In the genomic region with DNA sequence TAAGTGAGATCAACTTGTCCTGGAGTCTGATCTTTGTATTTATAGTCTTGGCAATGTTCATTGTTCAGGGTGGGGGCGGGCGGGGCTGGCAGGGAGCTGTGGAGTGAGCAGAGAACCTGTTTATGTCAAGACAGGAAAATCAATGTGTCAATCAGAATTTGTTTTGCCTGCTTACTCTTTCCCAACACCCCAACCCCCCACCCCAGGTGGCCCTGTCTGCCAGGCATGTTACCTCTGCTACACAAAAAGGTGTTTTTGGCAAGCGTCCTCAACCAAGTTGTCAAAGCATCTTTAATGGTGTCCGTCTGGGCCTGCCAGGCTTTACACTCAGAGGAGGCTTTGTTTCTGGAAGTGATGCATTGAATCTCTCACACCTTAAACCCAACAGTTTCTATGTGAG, we compare ENCODE assay signal across 27 mouse cellular contexts. TPM values are rescaled to one million over a fixed set of nuclear protein-coding genes. Genes with fewer than 3 reads are reported as not detected.
DNase-seq lines count a peak whose midpoint lies in the region; ATAC-seq lines count a peak whose summit lies in the region.
"Had no signal": no experiment of that assay in that cellular context is flagged by ENCODE, and none has a peak within 500 bp of the region (broad histone marks: within the 10 kb centered on the region; RNA-seq: fewer than 3 reads in every experiment).

No protein-coding gene starts in this region.

- H3K27ac ChIP-seq in forebrain, embryonic 16.5 days (ENCODE audit: low read length) = no peak overlapping the region
- no peak overlapping the region for H3K27ac ChIP-seq in forebrain, embryonic 10.5 days
- no peak overlapping the region for H3K27ac ChIP-seq in midbrain, embryonic 11.5 days (ENCODE audit: low read depth, low read length)
- H3K27ac ChIP-seq in midbrain, embryonic 16.5 days (ENCODE audit: low read length) = no peak overlapping the region
- no peak overlapping the region; the same call in 1 of the 2 replicates for H3K27ac ChIP-seq in embryonic facial prominence, embryonic 13.5 days
- no peak overlapping the region for H3K27ac ChIP-seq in midbrain, embryonic 14.5 days (replicated peaks; ENCODE audit: low read depth, low read length)
- no peak overlapping the region for H3K27ac ChIP-seq in heart, embryonic 10.5 days
- H3K27ac ChIP-seq: hindbrain, embryonic 13.5 days; limb, embryonic 12.5 days; liver, embryonic 13.5 days; neural tube, embryonic 12.5 days had no signal

- no peaks in the 10 kb centered on the region for H3K9me3 ChIP-seq in forebrain, embryonic 16.5 days (ENCODE audit: control insufficient read depth, low read length)
- H3K9me3 ChIP-seq in forebrain, embryonic 10.5 days = no peaks in the 10 kb centered on the region
- no peaks in the 10 kb centered on the region for H3K9me3 ChIP-seq in midbrain, embryonic 11.5 days (ENCODE audit: control insufficient read depth, low read length)
- H3K9me3 ChIP-seq in midbrain, embryonic 16.5 days (replicated peaks; ENCODE audit: control insufficient read depth, low read length, poor library complexity, severe bottlenecking) = no peaks in the 10 kb centered on the region
- no peaks in the 10 kb centered on the region for H3K9me3 ChIP-seq in embryonic facial prominence, embryonic 13.5 days
- H3K9me3 ChIP-seq in midbrain, embryonic 14.5 days (ENCODE audit: control insufficient read depth, low read length) = no peaks in the 10 kb centered on the region
- no peaks in the 10 kb centered on the region for H3K9me3 ChIP-seq in heart, embryonic 10.5 days
- H3K9me3 ChIP-seq: hindbrain, embryonic 13.5 days; limb, embryonic 12.5 days; liver, embryonic 13.5 days; neural tube, embryonic 12.5 days had no signal

- no peak overlapping the region for H3K4me3 ChIP-seq in forebrain, embryonic 16.5 days (replicated peaks; ENCODE audit: low read length)
- H3K4me3 ChIP-seq in forebrain, embryonic 10.5 days = no peak overlapping the region
- no peak overlapping the region for H3K4me3 ChIP-seq in midbrain, embryonic 11.5 days (ENCODE audit: low read depth, low read length)
- no peak overlapping the region for H3K4me3 ChIP-seq in midbrain, embryonic 16.5 days (ENCODE audit: low read depth, low read length)
- H3K4me3 ChIP-seq in embryonic facial prominence, embryonic 13.5 days = no peak overlapping the region
- H3K4me3 ChIP-seq in midbrain, embryonic 14.5 days (replicated peaks; ENCODE audit: low read depth, low read length) = no peak overlapping the region
- no peak overlapping the region for H3K4me3 ChIP-seq in heart, embryonic 10.5 days
- H3K4me3 ChIP-seq: hindbrain, embryonic 13.5 days; limb, embryonic 12.5 days; liver, embryonic 13.5 days; myocyte; neural tube, embryonic 12.5 days had no signal

- DNase-seq in forebrain, embryonic 10.5 days (ENCODE audit: extremely low spot score, low spot score) = no peak
- no peak for DNase-seq in midbrain, embryonic 11.5 days (ENCODE audit: low spot score, missing footprints)
- no peak for DNase-seq in midbrain, embryonic 14.5 days
- DNase-seq in heart, embryonic 10.5 days (ENCODE audit: low spot score) = no peak
- DNase-seq: adrenal gland, postnatal 25 days; B cell, adult 2 months; cerebellum, adult 18-20 months; cerebellum, postnatal 14 days; gastrocnemius, postnatal 14 days; heart, adult 11 months; heart, postnatal 36 days; kidney, postnatal 14 days; layer of hippocampus, adult 9-11 months; liver, embryonic 13.5 days; lung, embryonic 14.5 days; lung, postnatal 14 days; right cerebral cortex, postnatal 4 days; thymus, postnatal 4 days had no signal

- H3K9ac ChIP-seq in forebrain, embryonic 16.5 days (replicated peaks; ENCODE audit: low read depth, low read length) = no peak overlapping the region
- H3K9ac ChIP-seq in midbrain, embryonic 11.5 days (ENCODE audit: low read length) = no peak overlapping the region
- H3K9ac ChIP-seq in midbrain, embryonic 16.5 days (ENCODE audit: low read depth, low read length) = no peak overlapping the region
- H3K9ac ChIP-seq in embryonic facial prominence, embryonic 13.5 days = no peak overlapping the region
- no peak overlapping the region for H3K9ac ChIP-seq in midbrain, embryonic 14.5 days (replicated peaks; ENCODE audit: low read length)
- H3K9ac ChIP-seq: hindbrain, embryonic 13.5 days; limb, embryonic 12.5 days; liver, embryonic 13.5 days; lung, embryonic 14.5 days; neural tube, embryonic 12.5 days had no signal

- WGBS in forebrain, embryonic 16.5 days = 49% methylated on average over 4 of the region's 4 CpGs
- WGBS in forebrain, embryonic 10.5 days = 87% methylated on average over 4 of the region's 4 CpGs
- 60% methylated on average over 4 of the region's 4 CpGs for WGBS in midbrain, embryonic 11.5 days
- 50% methylated on average over 4 of the region's 4 CpGs for WGBS in midbrain, embryonic 16.5 days
- WGBS in embryonic facial prominence, embryonic 13.5 days = 82% methylated on average over 4 of the region's 4 CpGs
- 33% methylated on average over 4 of the region's 4 CpGs for whole genome bisulfite sequencing in midbrain, embryonic 14.5 days
- 83% methylated on average over 4 of the region's 4 CpGs for WGBS in heart, embryonic 10.5 days

- peaks cover 7% of the 10 kb centered on the region for H3K4me1 ChIP-seq in forebrain, embryonic 16.5 days (replicated peaks; ENCODE audit: control insufficient read depth, insufficient read depth, low read length)
- H3K4me1 ChIP-seq in forebrain, embryonic 10.5 days = no peaks in the 10 kb centered on the region
- no peaks in the 10 kb centered on the region for H3K4me1 ChIP-seq in midbrain, embryonic 11.5 days (ENCODE audit: control insufficient read depth, insufficient read depth, low read length)
- no peaks in the 10 kb centered on the region for H3K4me1 ChIP-seq in midbrain, embryonic 16.5 days (ENCODE audit: control insufficient read depth, insufficient read depth, low read length)
- peaks cover 10% of the 10 kb centered on the region for H3K4me1 ChIP-seq in embryonic facial prominence, embryonic 13.5 days
- no peaks in the 10 kb centered on the region for H3K4me1 ChIP-seq in midbrain, embryonic 14.5 days (ENCODE audit: control insufficient read depth, insufficient read depth, low read length)
- no peaks in the 10 kb centered on the region for H3K4me1 ChIP-seq in heart, embryonic 10.5 days
- H3K4me1 ChIP-seq: hindbrain, embryonic 13.5 days; limb, embryonic 12.5 days; liver, embryonic 13.5 days; neural tube, embryonic 12.5 days had no signal

- ATAC-seq in forebrain, embryonic 16.5 days = peak; percentile 54; the same call in 1 of the 2 replicates
- peak; percentile 68; the same call in 1 of the 2 replicates for ATAC-seq in midbrain, embryonic 11.5 days (ENCODE audit: low FRiP score)
- ATAC-seq in midbrain, embryonic 16.5 days = no peak
- ATAC-seq in embryonic facial prominence, embryonic 13.5 days (ENCODE audit: insufficient number of reproducible peaks, insufficient read depth, low FRiP score, low TSS enrichment, low read depth) = 0 out of 2 replicates have a peak, but pooled peaks have one; percentile 43
- 0 out of 2 replicates have a peak, but pooled peaks have one; percentile 48 for ATAC-seq in midbrain, embryonic 14.5 days (ENCODE audit: low FRiP score, low TSS enrichment)
- ATAC-seq: intestine, postnatal 0 days had no signal

- no peak overlapping the region for H3K4me2 ChIP-seq in forebrain, embryonic 16.5 days (ENCODE audit: low read length)
- no peak overlapping the region for H3K4me2 ChIP-seq in midbrain, embryonic 11.5 days
- H3K4me2 ChIP-seq in midbrain, embryonic 16.5 days (ENCODE audit: low read length) = no peak overlapping the region
- no peak overlapping the region for H3K4me2 ChIP-seq in embryonic facial prominence, embryonic 13.5 days
- H3K4me2 ChIP-seq in midbrain, embryonic 14.5 days (ENCODE audit: low read length) = no peak overlapping the region
- H3K4me2 ChIP-seq: heart, embryonic 11.5 days; hindbrain, embryonic 13.5 days; limb, embryonic 12.5 days; liver, embryonic 13.5 days; lung, embryonic 14.5 days; neural tube, embryonic 12.5 days had no signal

- no peaks in the 10 kb centered on the region for H3K36me3 ChIP-seq in forebrain, embryonic 16.5 days (ENCODE audit: control insufficient read depth, insufficient read depth)
- H3K36me3 ChIP-seq in forebrain, embryonic 10.5 days (replicated peaks) = no peaks in the 10 kb centered on the region
- H3K36me3 ChIP-seq in midbrain, embryonic 11.5 days (ENCODE audit: control insufficient read depth, insufficient read depth, low read length) = no peaks in the 10 kb centered on the region
- H3K36me3 ChIP-seq in midbrain, embryonic 16.5 days (ENCODE audit: control insufficient read depth, insufficient read depth, low read length) = no peaks in the 10 kb centered on the region
- no peaks in the 10 kb centered on the region; the same call in 1 of the 2 replicates for H3K36me3 ChIP-seq in embryonic facial prominence, embryonic 13.5 days
- no peaks in the 10 kb centered on the region for H3K36me3 ChIP-seq in midbrain, embryonic 14.5 days (ENCODE audit: control insufficient read depth, insufficient read depth, low read length)
- H3K36me3 ChIP-seq in heart, embryonic 10.5 days = no peaks in the 10 kb centered on the region
- H3K36me3 ChIP-seq: hindbrain, embryonic 13.5 days; limb, embryonic 12.5 days; neural tube, embryonic 12.5 days had no signal

- no peaks in the 10 kb centered on the region for H3K27me3 ChIP-seq in forebrain, embryonic 16.5 days (replicated peaks; ENCODE audit: control insufficient read depth, insufficient read depth, low read length)
- no peaks in the 10 kb centered on the region for H3K27me3 ChIP-seq in forebrain, embryonic 10.5 days (ENCODE audit: poor library complexity, severe bottlenecking)
- no peaks in the 10 kb centered on the region for H3K27me3 ChIP-seq in midbrain, embryonic 11.5 days (ENCODE audit: control insufficient read depth, insufficient read depth, low read length)
- no peaks in the 10 kb centered on the region for H3K27me3 ChIP-seq in midbrain, embryonic 16.5 days (ENCODE audit: control insufficient read depth, insufficient read depth, low read depth, low read length)
- H3K27me3 ChIP-seq in embryonic facial prominence, embryonic 13.5 days = no peaks in the 10 kb centered on the region
- H3K27me3 ChIP-seq in midbrain, embryonic 14.5 days (ENCODE audit: control insufficient read depth, insufficient read depth, low read length) = no peaks in the 10 kb centered on the region
- H3K27me3 ChIP-seq in heart, embryonic 10.5 days (ENCODE audit: insufficient read depth, poor library complexity, severe bottlenecking) = no peaks in the 10 kb centered on the region
- H3K27me3 ChIP-seq: hindbrain, embryonic 13.5 days; limb, embryonic 12.5 days; liver, embryonic 13.5 days; neural tube, embryonic 12.5 days had no signal

RNA-seq across cellular contexts. Expression of a gene that starts 59.9 kb away (rescaled TPM):
- polyA plus RNA-seq in forebrain, embryonic 16.5 days (2015; fragmentation: Nextera tagmentation; extraction: Ambion mirVana) = 3.0 and 3.1 TPM in 2 replicates
- 6.1 and 6.4 TPM in 2 replicates for polyA plus RNA-seq in forebrain, embryonic 10.5 days (2016; fragmentation: Nextera tagmentation; extraction: Ambion mirVana)
- polyA plus RNA-seq in midbrain, embryonic 11.5 days (2014; fragmentation: Nextera tagmentation; extraction: Ambion mirVana) = 8.6 and 10.0 TPM in 2 replicates
- 2.2 and 3.4 TPM in 2 replicates for polyA plus RNA-seq in midbrain, embryonic 16.5 days (2015; fragmentation: Nextera tagmentation; extraction: Ambion mirVana)
- polyA plus RNA-seq in embryonic facial prominence, embryonic 13.5 days (2015; fragmentation: Nextera tagmentation; extraction: Ambion mirVana) = 6.5 and 7.0 TPM in 2 replicates
- polyA plus RNA-seq in midbrain, embryonic 14.5 days (2014; fragmentation: Nextera tagmentation; extraction: Ambion mirVana) = 2.4 and 4.6 TPM in 2 replicates
- 10.8 and 11.3 TPM in 2 replicates for polyA plus RNA-seq in heart, embryonic 10.5 days (2016; fragmentation: Nextera tagmentation; extraction: Ambion mirVana)
